Mouse (Mus musculus): ENCODE results near the gene Fam19a2. TPM values are rescaled to one million over a fixed set of nuclear protein-coding genes. Genes with fewer than 3 reads are reported as not detected.

Fam19a2 gene
- not detected for polyA plus RNA-seq (2017; shearing (Covaris generic))

GRCm38 (mm10) chr10:123263876-123264309, at the start of gene Fam19a2:
Fam19a2 (plus strand) TSS chr10:123263996.

Other genes starting within 250 kb of the Fam19a2 start
- 20.1 TPM for gene Mon2, start 187.5 kb upstream of the Fam19a2 start, polyA plus RNA-seq (2017; shearing (Covaris generic))
- 143 TPM for gene Usp15, start 67.0 kb upstream of the Fam19a2 start, polyA plus RNA-seq (2017; shearing (Covaris generic))